Mouse (Mus musculus) CH12.LX (cell line): Measurements from ENCODE around the gene Fbxl21. TPM values are rescaled to one million over a fixed set of nuclear protein-coding genes. Genes with fewer than 3 reads are reported as not detected.

ENCODE experiments used
- DNase-seq: peaks from one replicate; pipeline ENCODE4 v3.0.0-alpha.2; 2013; ENCODE audit errors: extremely low read depth
- H3K27ac ChIP-seq: 2 replicates; pipeline ENCODE4 v1.5.1; 2012; ENCODE audit warnings: low read depth, mild to moderate bottlenecking, control low read depth, moderate library complexity; ENCODE audit not compliant: insufficient read depth
- H3K27me3 ChIP-seq: replicated peaks from 2 replicates; pipeline ENCODE3; 2012; ENCODE audit warnings: inconsistent platforms
- H3K36me3 ChIP-seq, 2 experiments: replicated peaks in 1 of 2; 2 replicates each; pipeline versions ENCODE3 to v1.6.1; 2012; ENCODE audit warnings: inconsistent platforms in 1 of 2, low read length in 1 of 2, mild to moderate bottlenecking in 1 of 2, mixed read lengths in 1 of 2, moderate library complexity in 1 of 2; ENCODE audit not compliant: control insufficient read depth in 1 of 2, insufficient read depth in 1 of 2
- H3K4me1 ChIP-seq, 2 experiments: 2 replicates each; pipeline ENCODE4 v1.6.1; 2012; ENCODE audit warnings: inconsistent platforms in 1 of 2, moderate library complexity in 1 of 2; ENCODE audit not compliant: insufficient read depth in 2 of 2, control insufficient read depth in 1 of 2
- H3K4me2 ChIP-seq: 2 replicates; pipeline ENCODE4 v1.6.1; 2012; ENCODE audit warnings: low read depth, mild to moderate bottlenecking, control low read depth; ENCODE audit not compliant: poor library complexity, insufficient read depth, severe bottlenecking
- H3K4me3 ChIP-seq, 3 experiments: fragments of 150-350 bp in 1 of 3; sonication (generic) in 1 of 3; replicated peaks in 1 of 3; 2 replicates each; pipeline versions ENCODE3 to v1.5.1; 2011 to 2012; ENCODE audit warnings: low read depth in 2 of 3, low read length in 2 of 3, mild to moderate bottlenecking in 2 of 3, moderate library complexity in 2 of 3, control low read depth in 1 of 3, improper control_type of control experiment in 1 of 3, inconsistent platforms in 1 of 3, mixed read lengths in 1 of 3; ENCODE audit not compliant: poor library complexity in 1 of 3
- H3K79me2 ChIP-seq: replicated peaks from 2 replicates; pipeline ENCODE4 v1.6.1; 2012; ENCODE audit warnings: mild to moderate bottlenecking, moderate library complexity; ENCODE audit not compliant: control insufficient read depth, poor library complexity, insufficient read depth, severe bottlenecking; ENCODE audit errors: extremely low read depth
- H3K9ac ChIP-seq: 2 replicates; pipeline ENCODE4 v1.6.1; 2012; ENCODE audit warnings: low read depth, mild to moderate bottlenecking, control low read depth, moderate library complexity; ENCODE audit not compliant: insufficient read depth
- H3K9me3 ChIP-seq: replicated peaks from 2 replicates; pipeline ENCODE3; 2012; ENCODE audit warnings: low read length, inconsistent platforms, mixed read lengths
- BHLHE40 ChIP-seq: IDR thresholded peaks from 2 replicates; pipeline ENCODE4 v1.6.1; 2011; ENCODE audit warnings: mild to moderate bottlenecking, low read depth, low read length, improper control_type of control experiment
- CHD2 ChIP-seq: IDR thresholded peaks from 2 replicates; pipeline ENCODE4 v1.6.1; 2011; ENCODE audit warnings: low read length, improper control_type of control experiment
- E2F4 ChIP-seq: IDR thresholded peaks from 2 replicates; pipeline ENCODE4 v1.6.1; 2011; ENCODE audit warnings: low read depth, low read length, improper control_type of control experiment; ENCODE audit not compliant: insufficient replicate concordance
- JUN ChIP-seq: IDR thresholded peaks from 2 replicates; pipeline ENCODE4 v1.6.1; 2011; ENCODE audit warnings: low read depth, mild to moderate bottlenecking, low read length, improper control_type of control experiment, moderate library complexity; ENCODE audit not compliant: insufficient read depth
- JUND ChIP-seq: conservative IDR thresholded peaks from 2 replicates; pipeline ENCODE4 v1.6.1; 2011; ENCODE audit warnings: low read depth, low read length, improper control_type of control experiment
- KAT2A ChIP-seq: IDR thresholded peaks from 2 replicates; pipeline ENCODE4 v1.6.1; 2012; ENCODE audit warnings: low read length, improper control_type of control experiment, inconsistent platforms; ENCODE audit not compliant: insufficient replicate concordance
- MAX ChIP-seq: IDR thresholded peaks from 2 replicates; pipeline ENCODE4 v1.6.1; 2011; ENCODE audit warnings: low read length, improper control_type of control experiment
- MEF2A ChIP-seq: IDR thresholded peaks from 2 replicates; pipeline ENCODE4 v1.6.1; 2014; ENCODE audit warnings: low read depth, mild to moderate bottlenecking, inconsistent platforms, low read length, improper control_type of control experiment, borderline replicate concordance
- MXI1 ChIP-seq: IDR thresholded peaks from 2 replicates; pipeline ENCODE4 v1.6.1; 2011; ENCODE audit warnings: mild to moderate bottlenecking, low read depth, low read length, improper control_type of control experiment
- MYC ChIP-seq: IDR thresholded peaks from 2 replicates; pipeline ENCODE4 v1.6.1; 2011; ENCODE audit warnings: low read depth, mild to moderate bottlenecking, improper control_type of control experiment, low read length
- NELFE ChIP-seq: IDR thresholded peaks from 2 replicates; pipeline ENCODE4 v1.6.1; 2011; ENCODE audit warnings: low read depth, low read length, improper control_type of control experiment
- PAX5 ChIP-seq: IDR thresholded peaks from 2 replicates; pipeline ENCODE4 v1.6.1; 2012; ENCODE audit warnings: low read length, inconsistent platforms, mixed read lengths
- RCOR1 ChIP-seq: conservative IDR thresholded peaks from 2 replicates; pipeline ENCODE4 v1.6.1; 2012; ENCODE audit warnings: low read depth, mild to moderate bottlenecking, inconsistent platforms, low read length, improper control_type of control experiment
- TCF12 ChIP-seq: IDR thresholded peaks from 2 replicates; pipeline ENCODE4 v1.6.1; 2014; ENCODE audit warnings: low read depth, mild to moderate bottlenecking, inconsistent platforms, low read length, improper control_type of control experiment
- USF1 ChIP-seq: IDR thresholded peaks from 2 replicates; pipeline ENCODE4 v1.6.1; 2014; ENCODE audit warnings: low read depth, mild to moderate bottlenecking, inconsistent platforms, low read length, improper control_type of control experiment
- USF2 ChIP-seq: conservative IDR thresholded peaks from 2 replicates; pipeline ENCODE4 v1.6.1; 2011; ENCODE audit warnings: low read depth, low read length, improper control_type of control experiment
- ZC3H11A ChIP-seq: IDR thresholded peaks from 2 replicates; pipeline ENCODE4 v1.6.1; 2012; ENCODE audit warnings: low read depth, mild to moderate bottlenecking, inconsistent platforms, low read length, improper control_type of control experiment
- ZKSCAN1 ChIP-seq: IDR thresholded peaks from 2 replicates; pipeline ENCODE4 v1.6.1; 2012; ENCODE audit warnings: low read depth, inconsistent platforms, low read length, improper control_type of control experiment, borderline replicate concordance
- dilution Hi-C: fragments of 300-500 bp; cut with MboI; formaldehyde crosslinking; loops from 2 replicates; pipeline ENCODE4 v1.14.3; 2020; ENCODE audit warnings: low sequenced_read_pairs; ENCODE audit not compliant: extremely low pct_unique_long_range_greater_than_20kb, extremely low pct_ligation_motif_present
- in situ Hi-C: fragments of 300-500 bp; cut with MboI; formaldehyde crosslinking; loops from 3 replicates; pipeline ENCODE4 v1.14.3; 2019; ENCODE audit warnings: low sequenced_read_pairs, low pct_ligation_motif_present, low pct_unique_long_range_greater_than_20kb, mixed read lengths
- polyA plus RNA-seq: library from polyadenylated mRNA; unstranded; fragments of >175 nt; gene quantifications from 2 replicates; pipeline ENCODE4 v1.2.1, GENCODE M21; 2012; ENCODE audit warnings: low read depth; ENCODE audit not compliant: insufficient read length
- total RNA-seq, 2 experiments: library from RNA; depleted of rRNA; stranded (reverse); fragments of 300-350 nt in 1 of 2; fragments of >200 nt in 1 of 2; gene quantifications; 2 replicates each; pipeline ENCODE4 v1.2.3; 2012 to 2014

Fbxl21 gene
- total and polyA plus RNA-seq, 3 experiments = not detected

GRCm38 (mm10) chr13:56580450-56580849, 58.2 kb downstream of the Fbxl21 start:
- no peak overlapping the region for H3K4me3 ChIP-seq
- in situ Hi-C loops (no loop called here), dilution Hi-C loops (no loop called here)
- no peaks in the 10 kb centered on the region for H3K79me2 ChIP-seq
- no peak for DNase-seq
- TF ChIP-seq ZKSCAN1 (no peak), PAX5 (no peak), MEF2A (no peak), USF1 (no peak), MXI1 (no peak), NELFE (no peak), USF2 (no peak), MAX (no peak), ZC3H11A (no peak), KAT2A (no peak), TCF12 (no peak), E2F4 (no peak), CHD2 (no peak), BHLHE40 (no peak), MYC (no peak), RCOR1 (no peak), JUN (no peak), JUND (no peak)
- H3K4me2 ChIP-seq = no peak overlapping the region
- no peaks in the 10 kb centered on the region for H3K36me3 ChIP-seq
- peaks cover 61% of the 10 kb centered on the region for H3K27me3 ChIP-seq
- H3K9me3 ChIP-seq = no peaks in the 10 kb centered on the region
- H3K9ac ChIP-seq = no peak overlapping the region
- H3K27ac ChIP-seq = no peak overlapping the region
- peaks cover 0 to 4% of the 10 kb centered on the region in 2 experiments; a peak in 1 of 4 replicates for H3K4me1 ChIP-seq

GRCm38 (mm10) chr13:56581512-56581911, 59.2 kb downstream of the Fbxl21 start:
- no peak for TF ChIP-seq PAX5
- TF ChIP-seq RCOR1 = no peak
- no peak for TF ChIP-seq E2F4
- Histone ChIP-seq H3K4me2 (no peak overlapping the region), H3K4me3 (no peak overlapping the region), H3K4me1 (peaks cover 0 to 4% of the 10 kb centered on the region in 2 experiments; a peak in 1 of 4 replicates), H3K79me2 (no peaks in the 10 kb centered on the region), H3K36me3 (no peaks in the 10 kb centered on the region), H3K27me3 (peaks cover 60% of the 10 kb centered on the region), H3K27ac (no peak overlapping the region), H3K9me3 (no peaks in the 10 kb centered on the region), H3K9ac (no peak overlapping the region)
- DNase-seq = no peak
- dilution Hi-C loops (no loop called here), in situ Hi-C loops (no loop called here)
